Comparison of ENCODE assay signal across 16 mouse cellular contexts in genomic region chr3:55742654-55743053, GRCm38 (mm10). TPM values are rescaled to one million over a fixed set of nuclear protein-coding genes. Genes with fewer than 3 reads are reported as not detected.
DNase-seq lines count a peak whose midpoint lies in the region; ATAC-seq lines count a peak whose summit lies in the region.
"Had no signal": no experiment of that assay in that cellular context is flagged by ENCODE, and none has a peak within 500 bp of the region (broad histone marks: within the 10 kb centered on the region; RNA-seq: fewer than 3 reads in every experiment).

No protein-coding gene starts in this region.

- peak overlapping the region; percentile 64; the same call in 1 of the 2 replicates for H3K27ac ChIP-seq in hindbrain, embryonic 10.5 days
- H3K27ac ChIP-seq in midbrain, embryonic 10.5 days (replicated peaks) = peak overlapping the region; percentile 64; the same call in 1 of the 2 replicates
- peak overlapping the region; percentile 68; the same call in 1 of the 2 replicates for H3K27ac ChIP-seq in neural tube, embryonic 15.5 days (replicated peaks)
- H3K27ac ChIP-seq: kidney, postnatal 0 days had no signal

- DNase-seq in heart, postnatal 10 days = peak; percentile 6 to 12
- no peak for DNase-seq in heart, postnatal 4 days
- no peak for DNase-seq in hindbrain, embryonic 10.5 days (ENCODE audit: low spot score)
- DNase-seq in midbrain, embryonic 10.5 days (ENCODE audit: low spot score) = no peak
- DNase-seq in kidney, postnatal 25 days = no peak
- DNase-seq in thymus, postnatal 10 days (ENCODE audit: low spot score in 2 of 2) = no peak
- DNase-seq in adrenal gland, adult (ENCODE audit: inconsistent age in 2 of 2, low spot score in 1 of 2) = no peak
- DNase-seq: adrenal gland, postnatal 10 days; lung, embryonic 14.5 days; thymus, adult 2 months had no signal

- intact Hi-C loops in heart, postnatal 10 days (cut with DNase I) = no loop called here

- peaks cover 17% of the 10 kb centered on the region for H3K4me1 ChIP-seq in hindbrain, embryonic 10.5 days (replicated peaks)
- peaks cover 44% of the 10 kb centered on the region for H3K4me1 ChIP-seq in midbrain, embryonic 10.5 days
- peaks cover 8% of the 10 kb centered on the region for H3K4me1 ChIP-seq in neural tube, embryonic 15.5 days

- no peak for ATAC-seq in neural tube, embryonic 15.5 days (ENCODE audit: low FRiP score)

- H3K36me3 ChIP-seq in hindbrain, embryonic 10.5 days = no peaks in the 10 kb centered on the region
- H3K36me3 ChIP-seq in midbrain, embryonic 10.5 days = no peaks in the 10 kb centered on the region
- H3K36me3 ChIP-seq in neural tube, embryonic 15.5 days = no peaks in the 10 kb centered on the region
- H3K36me3 ChIP-seq: G1E had no signal

- H3K4me2 ChIP-seq in neural tube, embryonic 15.5 days = no peak overlapping the region
- H3K4me2 ChIP-seq: liver, embryonic 11.5 days; lung, embryonic 14.5 days had no signal

- no peak overlapping the region for H3K9ac ChIP-seq in neural tube, embryonic 15.5 days (replicated peaks)
- H3K9ac ChIP-seq: lung, embryonic 14.5 days had no signal

- WGBS in hindbrain, embryonic 10.5 days = 71% methylated on average over 4 of the region's 4 CpGs
- 72% methylated on average over 4 of the region's 4 CpGs for WGBS in midbrain, embryonic 10.5 days
- 75% methylated on average over 4 of the region's 4 CpGs for WGBS in neural tube, embryonic 15.5 days

- H3K4me3 ChIP-seq in hindbrain, embryonic 10.5 days = no peak overlapping the region
- no peak overlapping the region for H3K4me3 ChIP-seq in midbrain, embryonic 10.5 days
- no peak overlapping the region for H3K4me3 ChIP-seq in neural tube, embryonic 15.5 days (replicated peaks)
- H3K4me3 ChIP-seq: erythroblast, embryonic 14.5 days; megakaryocyte, embryonic 14.5 days had no signal

- H3K27me3 ChIP-seq in hindbrain, embryonic 10.5 days (ENCODE audit: insufficient read depth, poor library complexity, severe bottlenecking) = peaks cover 1% of the 10 kb centered on the region; the same call in 1 of the 2 replicates
- no peaks in the 10 kb centered on the region for H3K27me3 ChIP-seq in midbrain, embryonic 10.5 days (ENCODE audit: low read depth, poor library complexity, severe bottlenecking)
- H3K27me3 ChIP-seq in neural tube, embryonic 15.5 days (replicated peaks) = no peaks in the 10 kb centered on the region

- H3K9me3 ChIP-seq in hindbrain, embryonic 10.5 days = no peaks in the 10 kb centered on the region
- no peaks in the 10 kb centered on the region for H3K9me3 ChIP-seq in midbrain, embryonic 10.5 days (replicated peaks)
- H3K9me3 ChIP-seq in neural tube, embryonic 15.5 days (replicated peaks) = no peaks in the 10 kb centered on the region
- H3K9me3 ChIP-seq: megakaryocyte, embryonic 14.5 days had no signal

RNA-seq across cellular contexts. Expression of gene Mab21l1, which starts 39.7 kb away (rescaled TPM):
- under 1 TPM; 0.10 TPM for total RNA-seq in heart, postnatal 10 days (2021)
- total RNA-seq in heart, postnatal 4 days (2021) = under 1 TPM in 1 of 2 experiments, not detected in 1; 0.14 TPM
- polyA plus RNA-seq in hindbrain, embryonic 10.5 days (2016; fragmentation: Nextera tagmentation; extraction: Ambion mirVana) = 26.8 and 57.6 TPM in 2 replicates
- polyA plus RNA-seq in midbrain, embryonic 10.5 days (2016; fragmentation: Nextera tagmentation; extraction: Ambion mirVana) = 33.1 and 47.5 TPM in 2 replicates
- polyA plus RNA-seq in neural tube, embryonic 15.5 days (2015; fragmentation: Nextera tagmentation; extraction: Ambion mirVana) = 67.4 and 85.1 TPM in 2 replicates
- polyA plus RNA-seq: erythroblast, embryonic 14.5 days; G1E; thymus, adult 2 months had no signal

Comparison
In these comparisons a context has a peak if more than half of its experiments do, and no peak if none do; other contexts are left out.
1. DNase-seq: peak in heart, postnatal 10 days (2 of 2); none in heart, postnatal 4 days (single experiment), hindbrain, embryonic 10.5 days (single experiment), midbrain, embryonic 10.5 days (single experiment), kidney, postnatal 25 days (0 of 2), thymus, postnatal 10 days (0 of 2) and adrenal gland, adult (0 of 2).
2. Peak in every context shown above with its lines, with median percentiles within 50 percentile points of each other: H3K27ac ChIP-seq.